Mouse (Mus musculus): ENCODE measurements around the gene Vmn1r1. TPM values are rescaled to one million over a fixed set of nuclear protein-coding genes. Genes with fewer than 3 reads are reported as not detected.

Vmn1r1 gene
- total RNA-seq, 2 experiments from 2014 or later, result not detected

Other genes starting within 250 kb of the Vmn1r1 start
- 0.68 and 1.9 TPM in 2 replicates for gene Enah, start 144.5 kb downstream of the Vmn1r1 start, total RNA-seq (2015)
- gene Enah, start 144.5 kb downstream of the Vmn1r1 start, total RNA-seq (2017), result 0.57 and 1.3 TPM in 2 replicates
- gene Srp9, start 39.7 kb downstream of the Vmn1r1 start, total RNA-seq (2015), result 143 and 149 TPM in 2 replicates
- 97.9 and 104 TPM in 2 replicates for gene Srp9, start 39.7 kb downstream of the Vmn1r1 start, total RNA-seq (2017)
- 417 and 430 TPM in 2 replicates for gene Degs1, start 118.3 kb upstream of the Vmn1r1 start, total RNA-seq (2015)
- gene Degs1, start 118.3 kb upstream of the Vmn1r1 start, total RNA-seq (2017), result 194 and 208 TPM in 2 replicates
- gene Fbxo28, start 177.1 kb upstream of the Vmn1r1 start, total RNA-seq (2015), result 20.8 and 23.8 TPM in 2 replicates
- 21.2 and 23.3 TPM in 2 replicates for gene Fbxo28, start 177.1 kb upstream of the Vmn1r1 start, total RNA-seq (2017)
- gene Trp53bp2, start 244.7 kb upstream of the Vmn1r1 start, total RNA-seq (2015), result 16.4 and 20.1 TPM in 2 replicates
- 9.0 and 9.4 TPM in 2 replicates for gene Trp53bp2, start 244.7 kb upstream of the Vmn1r1 start, total RNA-seq (2017)

Data from megakaryocyte, adult 5-6 weeks (primary cell).